Mouse (Mus musculus): ENCODE measurements around the gene Mup20.
"Not testable (repeated sequence)": the region's sequence is repeated elsewhere in the genome, so short reads cannot be mapped to it uniquely, and the experiment has no call there.

Mup20 gene

DNA sequence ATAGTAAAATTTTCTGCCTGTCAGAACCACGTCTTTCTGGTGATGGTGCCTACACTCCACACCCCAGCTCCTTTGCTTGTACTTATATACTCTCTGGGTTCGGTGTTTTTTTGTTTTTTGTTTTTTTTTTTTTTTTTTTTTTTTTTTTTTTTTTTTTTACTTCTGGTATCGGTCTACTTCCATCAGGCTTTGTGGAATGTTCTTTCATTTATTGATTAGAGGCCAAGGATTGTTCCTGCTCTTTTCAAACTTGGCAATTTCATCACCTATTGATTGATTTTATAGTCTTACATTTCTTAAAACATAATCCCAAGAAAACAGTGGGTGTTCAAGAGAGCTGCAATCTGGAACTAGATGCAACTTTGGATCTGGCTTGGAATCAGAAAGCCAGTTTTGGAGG is at the start of gene Mup20:
Gene Mup20 (minus strand): TSS at position 101 of the 400 bp plus-strand sequence.
- not testable (repeated sequence) for DNase-seq

GRCm38 (mm10) chr4:62103366-62103765 is 49.4 kb upstream of the Mup20 start:
- DNase-seq: peak; percentile 30

DNA sequence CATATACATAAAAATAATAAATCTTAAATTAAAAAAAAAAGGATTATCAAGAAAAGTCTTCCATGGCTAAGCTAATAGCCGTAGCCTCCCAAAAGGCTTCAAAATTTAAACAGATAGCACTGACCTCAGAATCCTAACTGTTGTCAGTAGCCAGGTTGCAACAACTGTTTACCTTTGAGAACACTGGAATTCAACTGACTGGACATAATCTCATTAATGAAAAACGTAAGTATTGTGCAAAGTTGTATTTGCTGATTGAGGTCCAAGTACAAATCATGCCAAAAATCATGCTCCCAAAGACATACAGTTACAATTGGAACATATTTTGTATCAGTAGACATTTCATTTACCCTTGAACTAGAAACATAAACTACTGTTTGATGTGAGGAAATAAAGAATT is 34.0 kb upstream of the Mup20 start:
- DNase-seq: no peak

GRCm38 (mm10) chr4:62087241-62087640 is 33.3 kb upstream of the Mup20 start, which contains the start of gene Mup3:
Gene Mup3 (minus strand): TSS chr4:62087342.
- DNase-seq: no peak

DNA sequence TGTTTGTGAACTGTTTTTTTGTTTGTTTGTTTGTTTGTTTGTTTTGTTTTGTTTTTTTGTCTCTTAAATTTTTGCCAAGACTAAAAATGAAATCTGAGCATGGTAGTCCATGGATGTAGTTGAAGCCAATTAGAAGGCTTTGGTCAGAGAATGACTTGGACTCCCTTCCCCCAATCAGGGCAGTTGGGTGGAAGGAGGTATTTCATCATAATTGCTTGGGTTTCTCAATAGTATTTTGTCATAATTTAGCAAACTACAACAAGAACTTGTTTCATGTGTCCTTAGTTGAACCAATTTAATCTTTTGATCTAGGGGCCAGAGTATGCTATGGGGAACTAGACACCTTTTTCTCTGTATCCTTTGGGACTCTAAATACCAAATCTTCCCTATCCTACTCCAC is 28.8 kb upstream of the Mup20 start:
- no peak for DNase-seq

DNA sequence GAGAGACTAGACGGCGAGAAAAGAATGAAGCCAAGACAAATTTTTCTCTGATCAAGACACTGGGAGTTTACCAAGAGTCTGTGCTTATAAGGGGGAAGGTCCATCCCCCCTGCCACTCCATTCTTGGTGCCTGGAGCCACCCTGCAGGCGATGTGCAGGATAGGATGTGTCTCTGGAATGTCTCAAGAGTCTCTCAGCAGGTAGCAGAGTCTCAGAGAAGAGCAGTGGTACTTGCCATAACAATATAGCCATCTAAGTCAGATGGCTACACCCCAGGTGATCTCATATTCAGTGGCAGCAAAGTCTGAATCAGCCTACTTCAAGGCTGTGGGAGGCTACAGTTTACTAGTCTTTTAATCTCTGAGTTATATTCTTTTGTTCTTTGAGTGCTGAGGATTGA is 21.2 kb upstream of the Mup20 start:
- no peak for DNase-seq

DNA sequence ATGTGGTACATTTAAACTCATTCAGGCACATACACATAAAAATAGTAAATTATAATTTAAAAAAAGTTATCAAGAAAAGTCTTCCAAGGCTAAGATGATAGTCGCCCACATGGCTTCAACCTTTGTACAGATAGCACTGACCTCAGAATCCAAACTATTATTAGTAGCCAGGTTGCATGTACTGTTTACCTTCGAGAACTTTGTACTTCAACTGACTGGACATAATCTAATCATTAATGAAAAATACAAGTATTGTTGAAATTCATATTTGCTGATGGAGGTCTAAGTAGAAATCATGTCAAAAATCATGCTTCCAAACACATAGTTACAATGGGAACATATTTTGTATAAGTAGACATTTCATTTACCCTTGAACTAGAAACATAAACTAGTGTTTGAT is 822 bp upstream of the Mup20 start:
- not testable (repeated sequence) for DNase-seq

DNA sequence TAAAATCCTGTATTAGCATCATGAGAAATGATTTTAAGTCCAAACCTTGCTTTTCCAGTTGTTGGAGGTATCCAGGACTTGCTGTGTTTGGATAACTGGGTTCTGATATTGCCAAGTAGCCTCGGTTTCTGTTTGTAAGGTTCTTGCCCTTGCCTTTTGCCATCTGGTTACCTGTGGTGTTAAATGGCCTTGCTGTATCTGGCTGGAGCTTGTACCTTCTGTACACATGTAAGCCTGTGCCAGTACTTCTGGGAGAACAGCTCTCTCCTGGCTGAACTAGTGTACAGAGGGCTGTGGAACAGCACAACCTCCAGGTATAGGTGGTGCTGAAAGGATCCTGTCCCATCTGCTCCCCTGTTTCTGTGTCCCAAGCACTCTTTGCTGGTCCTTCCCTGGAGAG is 27.7 kb downstream of the Mup20 start:
- no peak for DNase-seq

GRCm38 (mm10) chr4:62024256-62024959 is 29.6 kb downstream of the Mup20 start:
- DNase-seq: no peak

GRCm38 (mm10) chr4:62023646-62024045 is 30.3 kb downstream of the Mup20 start:
- no peak for DNase-seq

GRCm38 (mm10) chr4:62023120-62023519 is 30.8 kb downstream of the Mup20 start:
- DNase-seq: no peak

DNA sequence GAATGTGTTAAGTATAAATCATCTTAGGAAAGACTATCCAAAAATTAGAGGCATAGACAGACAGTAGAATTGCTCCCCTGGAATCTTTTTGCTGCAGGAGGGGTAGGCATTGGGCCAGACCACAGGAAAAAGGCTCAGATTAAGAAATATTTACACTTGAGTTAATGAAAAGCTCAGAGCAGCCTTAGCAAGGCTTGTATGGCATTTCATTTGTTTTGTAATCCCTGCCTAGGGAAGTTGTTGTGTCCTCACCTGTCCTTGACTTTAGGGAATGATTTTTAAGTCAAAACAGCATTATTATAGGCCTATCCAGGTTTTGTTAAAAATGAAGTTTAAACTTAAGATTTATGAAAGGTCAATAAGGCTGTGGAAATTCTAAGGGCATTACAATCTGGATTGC is 33.4 kb downstream of the Mup20 start:
- DNase-seq: peak; percentile 9

Data from kidney, adult 9 months (tissue).